ENCODE assay signal across 24 mouse cellular contexts in genomic region chr11:83598991-83599390, GRCm38 (mm10). TPM values are rescaled to one million over a fixed set of nuclear protein-coding genes. Genes with fewer than 3 reads are reported as not detected.
"Had no signal": no experiment of that assay in that cellular context is flagged by ENCODE, and none has a peak within 500 bp of the region (broad histone marks: within the 10 kb centered on the region; RNA-seq: fewer than 3 reads in every experiment).

No protein-coding gene starts in this region.

- H3K9ac ChIP-seq: kidney, embryonic 15.5 days; limb, embryonic 13.5 days; liver, embryonic 13.5 days; midbrain, embryonic 12.5 days; midbrain, embryonic 15.5 days; neural tube, embryonic 12.5 days; neural tube, embryonic 15.5 days had no signal

- H3K9me3 ChIP-seq: kidney, embryonic 15.5 days; limb, embryonic 13.5 days; liver, embryonic 13.5 days; midbrain, embryonic 12.5 days; midbrain, embryonic 15.5 days; neural tube, embryonic 12.5 days; neural tube, embryonic 15.5 days had no signal

- H3K4me2 ChIP-seq: kidney, embryonic 15.5 days; limb, embryonic 13.5 days; liver, embryonic 13.5 days; midbrain, embryonic 12.5 days; midbrain, embryonic 15.5 days; neural tube, embryonic 12.5 days; neural tube, embryonic 15.5 days had no signal

- DNase-seq: kidney, postnatal 10 days; kidney, postnatal 4 days; left cerebral cortex, postnatal 4 days; liver, embryonic 13.5 days; lung, postnatal 4 days; right cerebral cortex, adult 18-20 months; right cerebral cortex, postnatal 14 days; right cerebral cortex, postnatal 4 days; thymus, adult 2 months; thymus, postnatal 14 days; thymus, postnatal 4 days had no signal

- H3K4me1 ChIP-seq: kidney, embryonic 15.5 days; limb, embryonic 13.5 days; liver, embryonic 13.5 days; midbrain, embryonic 12.5 days; midbrain, embryonic 15.5 days; neural tube, embryonic 12.5 days; neural tube, embryonic 15.5 days had no signal

- H3K4me3 ChIP-seq: kidney, embryonic 15.5 days; limb, embryonic 13.5 days; liver, embryonic 13.5 days; midbrain, embryonic 12.5 days; midbrain, embryonic 15.5 days; neural tube, embryonic 12.5 days; neural tube, embryonic 15.5 days had no signal

- H3K36me3 ChIP-seq: kidney, embryonic 15.5 days; limb, embryonic 13.5 days; liver, embryonic 13.5 days; midbrain, embryonic 12.5 days; midbrain, embryonic 15.5 days; neural tube, embryonic 12.5 days; neural tube, embryonic 15.5 days had no signal

- H3K27ac ChIP-seq: kidney, embryonic 15.5 days; limb, embryonic 13.5 days; liver, embryonic 13.5 days; midbrain, embryonic 12.5 days; midbrain, embryonic 15.5 days; neural tube, embryonic 12.5 days; neural tube, embryonic 15.5 days; stomach, postnatal 0 days had no signal

- ATAC-seq: intestine, postnatal 0 days; midbrain, embryonic 15.5 days had no signal

- H3K27me3 ChIP-seq: kidney, embryonic 15.5 days; limb, embryonic 13.5 days; liver, embryonic 13.5 days; midbrain, embryonic 12.5 days; midbrain, embryonic 15.5 days; neural tube, embryonic 12.5 days; neural tube, embryonic 15.5 days had no signal

RNA-seq across cellular contexts. Expression of gene Rpl9-ps1, which starts 46.4 kb away (rescaled TPM):
- polyA plus RNA-seq: intestine, postnatal 0 days; kidney, adult 2 months; kidney, embryonic 15.5 days; limb, embryonic 13.5 days; liver, adult 2 months; liver, embryonic 13.5 days; liver, embryonic 16.5 days; lung, postnatal 0 days; midbrain, embryonic 12.5 days; midbrain, embryonic 15.5 days; neural tube, embryonic 12.5 days; neural tube, embryonic 15.5 days; stomach, embryonic 14.5 days; stomach, postnatal 0 days; thymus, adult 2 months had no signal

RNA-seq across cellular contexts. Expression of gene Ccl3, which starts 50.2 kb away (rescaled TPM):
- polyA plus RNA-seq: stomach, embryonic 14.5 days had no signal
